Mouse (Mus musculus): ENCODE data around the gene Iba57. TPM values are rescaled to one million over a fixed set of nuclear protein-coding genes. Genes with fewer than 3 reads are reported as not detected.
A peak's percentile ranks its signal among the peaks of the same experiment; 100 is the strongest.

The Iba57 gene
- polyA plus RNA-seq, 1 experiment from 2014 or later = 1.5 TPM

DNA sequence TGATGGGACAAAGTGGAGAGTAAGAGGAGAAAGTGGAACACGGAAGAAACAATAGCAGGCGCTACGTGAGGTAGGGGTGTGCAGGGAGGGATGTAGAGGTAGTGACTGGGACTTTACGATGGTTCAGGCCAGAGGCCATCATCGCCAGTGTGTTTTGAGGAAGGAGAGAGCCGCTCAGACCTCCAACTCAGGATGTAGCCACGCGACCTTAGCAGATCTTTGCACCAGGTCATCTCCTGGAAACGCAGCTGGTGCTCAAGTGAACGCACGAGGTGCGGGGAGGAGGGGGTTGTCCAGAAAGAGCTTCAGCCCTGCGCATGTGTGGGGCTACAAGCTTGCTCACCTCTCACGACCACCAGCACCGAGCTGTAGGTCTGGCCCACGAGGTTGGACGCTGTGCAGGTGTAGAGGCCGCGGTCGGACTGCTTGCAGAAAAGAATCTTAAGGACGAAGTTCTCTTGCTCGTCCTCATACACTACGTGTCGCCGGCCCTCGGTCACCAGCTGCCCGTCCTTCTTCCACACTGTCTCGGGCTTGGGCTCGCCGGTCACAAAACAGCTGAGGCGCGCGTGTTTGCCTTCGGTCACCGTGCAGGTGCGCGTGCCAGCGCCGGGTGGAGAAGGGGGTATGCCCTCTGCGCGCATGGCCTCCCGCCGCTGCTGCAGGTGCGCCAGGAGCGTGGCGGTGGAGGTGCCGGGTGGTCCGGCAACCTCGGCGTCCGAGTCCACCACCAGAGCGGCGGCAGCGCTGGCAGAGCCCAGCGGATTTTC is 28.3 kb downstream of the Iba57 start:
- Histone ChIP-seq H3K27me3 (ENCODE audit: control insufficient read depth, insufficient read depth, low read length) (peaks cover 47% of the 10 kb centered on the region), H3K4me3 (ENCODE audit: low read depth, low read length) (peak overlapping the region; percentile 12; the same call in 1 of the 2 replicates), H3K9me3 (replicated peaks; ENCODE audit: control insufficient read depth, low read length) (no peaks in the 10 kb centered on the region), H3K36me3 (replicated peaks; ENCODE audit: control insufficient read depth, insufficient read depth, low read depth, low read length) (no peaks in the 10 kb centered on the region), H3K4me1 (ENCODE audit: control insufficient read depth, insufficient read depth, low read length) (peaks cover 2% of the 10 kb centered on the region; the same call in 1 of the 2 replicates), H3K27ac (replicated peaks; ENCODE audit: low read depth, low read length) (no peak overlapping the region), H3K4me2 (ENCODE audit: low read depth, low read length) (peak overlapping the region; percentile 37), H3K9ac (replicated peaks; ENCODE audit: low read length) (no peak overlapping the region)
- no peak for ATAC-seq (replicated peaks; ENCODE audit: insufficient number of reproducible peaks, low FRiP score, low TSS enrichment, low read depth)
- 6% methylated on average over 55 of the region's 55 CpGs for WGBS
- no peak for DNase-seq (ENCODE audit: low spot score)

DNA sequence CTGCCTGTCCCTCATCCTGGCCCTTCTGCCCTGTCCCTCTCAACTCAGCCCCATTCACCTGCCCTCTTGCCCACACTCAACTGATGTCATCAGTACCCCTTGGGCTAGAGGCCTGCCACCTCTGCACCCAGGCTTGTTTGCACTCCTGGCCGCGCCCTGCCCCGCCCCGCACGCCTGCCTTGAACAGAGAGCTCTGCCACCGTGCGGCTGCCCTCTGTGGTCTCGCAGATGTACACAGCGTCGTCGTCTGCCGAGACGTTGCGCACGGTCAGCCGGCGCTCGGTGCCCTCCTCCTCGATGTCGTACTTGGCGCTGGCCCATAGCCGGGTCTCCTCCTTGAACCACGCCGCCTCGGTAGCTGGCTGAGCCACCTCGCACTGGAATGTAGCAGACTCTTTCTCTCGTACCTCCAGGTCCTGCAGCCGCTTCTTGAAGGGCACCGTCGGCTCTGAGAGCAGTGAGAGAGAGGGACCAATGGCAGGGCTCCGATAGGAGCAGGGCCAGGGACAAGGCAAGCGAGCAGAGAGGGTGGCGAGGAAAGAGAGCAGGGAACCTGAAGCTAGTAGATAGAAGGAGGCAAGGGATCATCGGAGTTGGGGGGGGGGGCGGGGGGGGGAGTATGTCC is 29.1 kb downstream of the Iba57 start:
- DNase-seq (ENCODE audit: low spot score) (peak; percentile 6), ATAC-seq (replicated peaks; ENCODE audit: insufficient number of reproducible peaks, low FRiP score, low TSS enrichment, low read depth) (no peak)
- 9% methylated on average over 35 of the region's 35 CpGs for WGBS
- Histone ChIP-seq H3K27ac (replicated peaks; ENCODE audit: low read depth, low read length) (no peak overlapping the region), H3K36me3 (replicated peaks; ENCODE audit: control insufficient read depth, insufficient read depth, low read depth, low read length) (no peaks in the 10 kb centered on the region), H3K9me3 (replicated peaks; ENCODE audit: control insufficient read depth, low read length) (no peaks in the 10 kb centered on the region), H3K4me3 (ENCODE audit: low read depth, low read length) (no peak overlapping the region), H3K4me1 (ENCODE audit: control insufficient read depth, insufficient read depth, low read length) (peaks cover 2% of the 10 kb centered on the region; the same call in 1 of the 2 replicates), H3K4me2 (ENCODE audit: low read depth, low read length) (peak overlapping the region; percentile 16; the same call in 1 of the 2 replicates), H3K27me3 (ENCODE audit: control insufficient read depth, insufficient read depth, low read length) (peaks cover 47% of the 10 kb centered on the region), H3K9ac (replicated peaks; ENCODE audit: low read length) (no peak overlapping the region)

GRCm38 (mm10) chr11:59132065-59132464 is 31.5 kb downstream of the Iba57 start:
- H3K4me3 ChIP-seq (ENCODE audit: low read depth, low read length) = no peak overlapping the region
- WGBS = 85% methylated on average over 2 of the region's 3 CpGs
- no peak overlapping the region for H3K9ac ChIP-seq (replicated peaks; ENCODE audit: low read length)
- no peak for DNase-seq (ENCODE audit: low spot score)
- no peak overlapping the region for H3K4me2 ChIP-seq (ENCODE audit: low read depth, low read length)
- peaks cover 42% of the 10 kb centered on the region for H3K27me3 ChIP-seq (ENCODE audit: control insufficient read depth, insufficient read depth, low read length)
- H3K27ac ChIP-seq (replicated peaks; ENCODE audit: low read depth, low read length) = no peak overlapping the region
- no peaks in the 10 kb centered on the region for H3K9me3 ChIP-seq (replicated peaks; ENCODE audit: control insufficient read depth, low read length)
- ATAC-seq (replicated peaks; ENCODE audit: insufficient number of reproducible peaks, low FRiP score, low TSS enrichment, low read depth) = no peak
- no peaks in the 10 kb centered on the region for H3K36me3 ChIP-seq (replicated peaks; ENCODE audit: control insufficient read depth, insufficient read depth, low read depth, low read length)
- peaks cover 2% of the 10 kb centered on the region; the same call in 1 of the 2 replicates for H3K4me1 ChIP-seq (ENCODE audit: control insufficient read depth, insufficient read depth, low read length)

DNA sequence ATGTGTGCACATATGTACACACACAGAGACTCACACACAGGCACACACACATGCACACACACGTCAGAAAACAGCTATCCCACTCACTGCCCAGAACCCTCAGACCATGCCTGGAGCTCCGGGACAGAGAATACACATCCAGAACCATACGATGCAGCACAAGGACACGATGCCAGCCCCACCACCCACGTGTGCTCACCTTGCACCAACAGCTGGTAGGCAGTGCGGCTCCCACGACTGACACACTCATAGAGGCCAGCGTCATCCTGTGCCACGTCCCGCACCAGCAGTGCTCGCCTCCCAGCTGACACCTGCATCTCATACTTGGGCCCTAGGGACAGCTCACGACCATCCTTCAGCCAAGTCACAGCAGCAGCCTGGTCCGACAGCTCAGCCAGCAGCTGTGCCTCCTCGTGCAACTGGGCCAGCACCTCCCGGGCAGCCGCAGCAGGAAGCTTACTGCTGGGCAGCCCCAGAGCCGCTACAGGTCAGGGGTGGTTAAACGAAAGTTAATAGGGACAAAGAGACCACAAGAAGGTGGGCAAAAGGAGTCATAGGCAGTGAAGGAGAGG is 32.1 kb downstream of the Iba57 start:
- Histone ChIP-seq H3K4me2 (ENCODE audit: low read depth, low read length) (no peak overlapping the region), H3K9ac (replicated peaks; ENCODE audit: low read length) (no peak overlapping the region), H3K9me3 (replicated peaks; ENCODE audit: control insufficient read depth, low read length) (no peaks in the 10 kb centered on the region), H3K4me1 (ENCODE audit: control insufficient read depth, insufficient read depth, low read length) (peaks cover 2% of the 10 kb centered on the region; the same call in 1 of the 2 replicates), H3K36me3 (replicated peaks; ENCODE audit: control insufficient read depth, insufficient read depth, low read depth, low read length) (no peaks in the 10 kb centered on the region), H3K27me3 (ENCODE audit: control insufficient read depth, insufficient read depth, low read length) (peaks cover 36% of the 10 kb centered on the region), H3K4me3 (ENCODE audit: low read depth, low read length) (no peak overlapping the region), H3K27ac (replicated peaks; ENCODE audit: low read depth, low read length) (no peak overlapping the region)
- 68% methylated on average over 18 of the region's 18 CpGs for WGBS
- no peak for DNase-seq (ENCODE audit: low spot score)
- ATAC-seq (replicated peaks; ENCODE audit: insufficient number of reproducible peaks, low FRiP score, low TSS enrichment, low read depth) = no peak

DNA sequence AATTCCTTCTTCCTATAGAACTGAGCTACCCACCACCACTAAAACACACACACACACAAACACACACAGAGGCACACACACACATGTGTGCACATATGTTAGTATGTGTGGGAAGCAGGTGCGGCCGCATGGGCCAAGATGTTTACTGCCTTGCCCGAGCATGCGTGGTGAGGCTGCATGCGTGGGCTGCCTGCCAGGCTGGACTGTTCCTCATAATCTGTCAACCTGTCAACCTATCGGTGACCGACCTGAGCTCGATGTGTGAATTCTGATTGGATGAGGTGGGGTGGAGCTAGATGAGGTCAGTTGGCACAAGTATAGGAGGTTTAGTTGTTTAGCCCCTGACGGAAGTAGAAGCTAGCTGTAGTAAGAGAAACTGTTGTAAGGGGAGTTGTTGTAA is 32.8 kb downstream of the Iba57 start:
- Histone ChIP-seq H3K9me3 (replicated peaks; ENCODE audit: control insufficient read depth, low read length) (no peaks in the 10 kb centered on the region), H3K4me3 (ENCODE audit: low read depth, low read length) (no peak overlapping the region), H3K27me3 (ENCODE audit: control insufficient read depth, insufficient read depth, low read length) (peaks cover 29% of the 10 kb centered on the region), H3K27ac (replicated peaks; ENCODE audit: low read depth, low read length) (no peak overlapping the region), H3K4me2 (ENCODE audit: low read depth, low read length) (no peak overlapping the region), H3K9ac (replicated peaks; ENCODE audit: low read length) (no peak overlapping the region), H3K4me1 (ENCODE audit: control insufficient read depth, insufficient read depth, low read length) (peaks cover 2% of the 10 kb centered on the region; the same call in 1 of the 2 replicates), H3K36me3 (replicated peaks; ENCODE audit: control insufficient read depth, insufficient read depth, low read depth, low read length) (no peaks in the 10 kb centered on the region)
- DNase-seq (ENCODE audit: low spot score) = no peak
- ATAC-seq (replicated peaks; ENCODE audit: insufficient number of reproducible peaks, low FRiP score, low TSS enrichment, low read depth) = no peak
- WGBS = 89% methylated on average over 9 of the region's 9 CpGs

DNA sequence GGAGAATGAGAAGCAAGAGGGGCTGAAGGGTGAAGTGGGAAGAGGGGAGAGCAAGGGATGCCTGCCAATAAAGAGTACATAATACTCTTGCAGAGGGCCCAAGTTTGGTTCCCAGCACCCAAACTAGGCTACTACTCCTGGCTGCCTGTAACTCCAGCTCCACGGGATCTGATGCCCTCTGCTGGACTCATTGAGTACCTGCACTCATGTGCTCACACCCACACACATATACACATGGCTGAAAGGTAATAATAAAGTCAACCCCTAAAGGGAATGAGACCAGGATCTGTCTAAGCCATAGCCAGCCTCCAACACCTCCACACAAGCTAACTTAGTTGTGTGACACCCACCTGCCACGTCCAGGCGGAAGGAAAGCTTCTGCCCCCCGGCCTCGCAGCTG is 57.6 kb downstream of the Iba57 start:
- no peak for ATAC-seq (replicated peaks; ENCODE audit: insufficient number of reproducible peaks, low FRiP score, low TSS enrichment, low read depth)

More for the DNA sequence above, 57.6 kb downstream of the Iba57 start:
- DNase-seq (ENCODE audit: low spot score) = no peak
- 97% methylated on average over 4 of the region's 5 CpGs for WGBS
- no peaks in the 10 kb centered on the region for H3K36me3 ChIP-seq (replicated peaks; ENCODE audit: control insufficient read depth, insufficient read depth, low read depth, low read length)
- no peaks in the 10 kb centered on the region for H3K9me3 ChIP-seq (replicated peaks; ENCODE audit: control insufficient read depth, low read length)
- no peak overlapping the region for H3K27ac ChIP-seq (replicated peaks; ENCODE audit: low read depth, low read length)
- no peak overlapping the region for H3K4me3 ChIP-seq (ENCODE audit: low read depth, low read length)
- no peak overlapping the region for H3K4me2 ChIP-seq (ENCODE audit: low read depth, low read length)
- no peaks in the 10 kb centered on the region for H3K27me3 ChIP-seq (ENCODE audit: control insufficient read depth, insufficient read depth, low read length)
- no peak overlapping the region for H3K9ac ChIP-seq (replicated peaks; ENCODE audit: low read length)
- no peaks in the 10 kb centered on the region for H3K4me1 ChIP-seq (ENCODE audit: control insufficient read depth, insufficient read depth, low read length)

Measured in embryonic facial prominence, embryonic 11.5 days (tissue).